Mouse (Mus musculus) thymus, postnatal 10 days (tissue): ENCODE results near the gene Sfi1.
A peak's percentile ranks its signal among the peaks of the same experiment; 100 is the strongest.
"Not testable (repeated sequence)": the region's sequence is repeated elsewhere in the genome, so short reads cannot be mapped to it uniquely, and the experiment has no call there.

Experiments
- DNase-seq, 2 experiments: peaks; one replicate each; pipeline ENCODE4 v3.0.0; 2021; ENCODE audit warnings: low spot score in 2 of 2

Gene Sfi1

GRCm38 (mm10) chr11:3173425-3174318 lies 19.6 kb downstream of the Sfi1 start:
- DNase-seq, result peak; percentile 75 to 77

GRCm38 (mm10) chr11:3172526-3172925 lies 20.7 kb downstream of the Sfi1 start:
- not testable (repeated sequence) for DNase-seq

GRCm38 (mm10) chr11:3171931-3172330 lies 21.3 kb downstream of the Sfi1 start:
- DNase-seq, result peak; percentile 49 to 62

GRCm38 (mm10) chr11:3169042-3169441 lies 24.2 kb downstream of the Sfi1 start:
- DNase-seq, result peak; percentile 32 to 72

- peak; percentile 54 to 64 for DNase-seq
Measured at GRCm38 (mm10) chr11:3167571-3168001, 25.7 kb downstream of the Sfi1 start.

GRCm38 (mm10) chr11:3167129-3167528 lies 26.1 kb downstream of the Sfi1 start:
- DNase-seq, result not testable (repeated sequence)

- DNase-seq, result peak in 1 of 2 experiments; percentile 52
Measured at GRCm38 (mm10) chr11:3166321-3166720, 26.9 kb downstream of the Sfi1 start.

- not testable (repeated sequence) for DNase-seq
Measured at GRCm38 (mm10) chr11:3165210-3165782, 28.0 kb downstream of the Sfi1 start.

GRCm38 (mm10) chr11:3163661-3164060 lies 29.6 kb downstream of the Sfi1 start:
- DNase-seq, result not testable (repeated sequence)

GRCm38 (mm10) chr11:3163122-3163521 lies 30.1 kb downstream of the Sfi1 start:
- peak; percentile 67 to 75 for DNase-seq

- peak; percentile 72 to 77 for DNase-seq
Measured at GRCm38 (mm10) chr11:3162236-3162897, 30.9 kb downstream of the Sfi1 start.

GRCm38 (mm10) chr11:3161370-3161769 lies 31.9 kb downstream of the Sfi1 start:
- DNase-seq, result peak; percentile 69 to 73

GRCm38 (mm10) chr11:3158800-3159199 lies 34.5 kb downstream of the Sfi1 start:
- DNase-seq, result not testable (repeated sequence)

GRCm38 (mm10) chr11:3157996-3158395 lies 35.3 kb downstream of the Sfi1 start:
- DNase-seq, result peak; percentile 35 to 45

GRCm38 (mm10) chr11:3156991-3157390 lies 36.3 kb downstream of the Sfi1 start:
- not testable (repeated sequence) for DNase-seq

- DNase-seq, result peak; percentile 71 to 73
Measured at GRCm38 (mm10) chr11:3153666-3154397, 39.4 kb downstream of the Sfi1 start.

- not testable (repeated sequence) for DNase-seq
Measured at GRCm38 (mm10) chr11:3151358-3151757, 41.9 kb downstream of the Sfi1 start.

GRCm38 (mm10) chr11:3150677-3151003 lies 42.6 kb downstream of the Sfi1 start:
- not testable (repeated sequence) for DNase-seq

- DNase-seq, result peak; percentile 49 to 53
Measured at GRCm38 (mm10) chr11:3150003-3150676, 43.1 kb downstream of the Sfi1 start.

GRCm38 (mm10) chr11:3149471-3149870 lies 43.8 kb downstream of the Sfi1 start:
- DNase-seq, result not testable (repeated sequence)

GRCm38 (mm10) chr11:3146806-3147205 lies 46.5 kb downstream of the Sfi1 start:
- DNase-seq, result not testable (repeated sequence)
